Mouse (Mus musculus) heart, postnatal 36 days (tissue): ENCODE results near the gene Gm10234. TPM values are rescaled to one million over a fixed set of nuclear protein-coding genes. Genes with fewer than 3 reads are reported as not detected.

Source experiments
- DNase-seq, 2 experiments: peaks; one replicate each; pipeline ENCODE4 v3.0.0; 2021 to 2022
- intact Hi-C: fragments of 180-260 bp; cut with DNase I; formaldehyde crosslinking; loops from one replicate; pipeline ENCODE4 v1.15.1; 2025
- total RNA-seq, 2 experiments: library from RNA; stranded (reverse); gene quantifications; 2 replicates each; pipeline ENCODE4 v1.2.3; 2021

Gm10234 gene
- not detected for total RNA-seq

DNA sequence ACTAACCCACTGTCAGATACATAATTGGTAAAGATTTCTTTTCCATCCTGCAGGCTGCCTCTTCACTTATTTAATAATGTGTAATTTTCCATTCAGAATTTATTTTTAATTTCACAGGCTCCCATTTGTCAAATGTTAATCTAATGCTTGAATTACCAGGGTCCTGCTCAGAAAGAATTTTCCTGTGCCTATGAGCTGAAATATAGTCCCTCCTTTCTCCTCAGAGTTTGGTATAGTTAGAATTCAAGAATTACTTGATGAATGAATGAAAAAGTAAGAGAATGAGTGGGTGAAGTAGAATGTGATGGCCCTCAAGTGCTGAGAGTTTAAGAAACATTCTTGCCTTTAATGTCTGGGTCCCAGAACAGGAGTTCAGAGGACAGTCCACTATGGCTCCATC, at the start of gene Gm10234:
Gene Gm10234 (plus strand): TSS at position 301 of the 400 bp plus-strand sequence.
- DNase-seq, result no peak
- intact Hi-C loops, result no loop called here

DNA sequence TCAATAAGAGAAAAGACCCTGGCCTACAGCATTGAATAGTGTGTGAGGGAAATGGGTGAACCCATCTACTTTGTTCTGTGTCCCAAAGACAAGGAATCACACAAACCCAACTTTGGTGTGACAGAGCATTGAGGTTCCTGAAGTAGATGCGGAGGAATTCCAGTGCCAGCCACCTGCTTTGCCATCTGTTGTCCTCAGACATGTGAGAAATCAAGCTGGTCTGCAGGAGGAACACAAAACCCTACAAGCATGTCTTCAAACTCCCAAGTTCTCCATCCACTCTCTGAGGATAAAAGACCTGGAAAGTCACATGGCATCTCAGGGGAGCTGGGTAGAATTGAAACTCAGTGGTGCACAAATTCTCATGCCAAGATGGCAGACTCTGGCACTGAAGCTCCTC, 44.3 kb upstream of the Gm10234 start:
- intact Hi-C loops, result no loop called here
- no peak for DNase-seq

DNA sequence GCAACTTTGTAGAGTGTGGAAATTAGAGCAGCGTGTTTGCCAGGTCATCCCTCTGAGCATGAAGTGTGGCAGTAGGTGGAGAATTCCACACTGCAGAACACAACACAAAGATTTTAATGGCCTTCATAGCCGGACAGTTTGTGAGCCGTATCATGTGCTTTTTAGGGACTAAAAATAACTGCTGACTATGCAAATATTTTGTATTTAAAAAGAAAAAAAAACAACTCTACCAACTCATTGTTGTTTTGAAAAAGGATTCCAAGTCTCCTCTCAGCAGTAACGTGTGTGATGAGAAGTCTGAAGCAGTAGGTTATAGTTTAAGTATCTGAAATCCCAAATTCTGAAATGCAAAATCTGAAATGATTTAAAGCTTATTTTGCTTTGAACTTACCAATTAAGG, 25.9 kb upstream of the Gm10234 start:
- no peak for DNase-seq
- intact Hi-C loops, result no loop called here

DNA sequence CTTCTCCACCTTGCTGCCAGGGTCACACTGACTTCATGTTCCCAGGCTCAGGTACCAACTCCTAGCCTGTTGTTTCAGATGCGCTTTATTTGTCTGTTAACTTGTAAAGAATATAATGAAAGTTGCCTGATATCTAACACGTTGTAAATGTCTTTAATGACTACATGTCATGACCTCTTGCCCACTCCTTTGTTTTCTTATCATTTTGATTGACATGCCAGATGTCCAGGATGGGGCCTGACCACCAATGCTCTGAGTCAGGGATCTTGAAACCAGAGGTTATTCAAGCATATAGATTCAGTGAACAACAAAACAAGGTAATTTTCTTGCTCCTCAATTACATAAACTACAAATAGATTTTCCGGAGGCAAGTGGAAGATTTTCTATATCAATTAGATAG, 23.5 kb upstream of the Gm10234 start:
- intact Hi-C loops, result no loop called here

DNA sequence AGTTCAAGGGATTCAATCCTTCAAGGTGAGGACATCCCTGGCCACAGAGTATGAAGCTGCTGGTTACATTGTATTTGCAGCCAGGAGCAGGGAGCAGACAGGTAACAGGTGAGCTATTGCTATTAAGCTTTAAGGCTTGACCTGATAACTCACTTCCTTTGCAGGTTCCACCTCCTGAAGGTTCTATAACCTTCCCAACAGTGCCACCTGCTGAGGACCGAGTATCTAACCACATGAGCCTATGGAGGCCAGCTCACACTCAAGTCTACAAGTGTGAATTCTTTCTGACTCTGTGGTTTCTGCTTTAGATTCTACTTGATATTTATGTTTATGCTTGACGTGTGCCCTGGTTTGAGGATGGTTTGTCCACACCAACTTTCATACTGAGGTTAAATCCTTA, 21.3 kb upstream of the Gm10234 start:
- intact Hi-C loops, result no loop called here
- no peak for DNase-seq

More for the DNA sequence above, 23.5 kb upstream of the Gm10234 start:
- DNase-seq, result no peak

DNA sequence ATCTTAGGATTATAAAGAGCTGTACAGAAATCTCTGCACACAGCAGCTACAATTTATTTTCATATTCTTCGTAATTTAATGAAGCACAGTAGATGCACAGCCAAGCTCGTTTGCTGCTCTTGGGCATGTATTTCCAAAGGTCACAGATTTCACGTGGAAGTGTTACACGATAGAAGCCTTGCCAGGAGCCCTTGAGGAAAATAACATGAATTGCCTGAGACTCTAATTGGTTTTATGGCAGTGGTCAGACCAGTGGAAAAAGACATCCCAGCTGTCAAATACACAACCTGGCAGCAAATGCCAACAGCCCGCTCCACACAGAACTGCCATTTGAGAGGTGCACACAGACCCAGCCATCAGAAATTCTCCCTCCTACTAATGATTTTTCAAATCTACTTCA, 9.3 kb downstream of the Gm10234 start:
- DNase-seq, result no peak
- intact Hi-C loops, result no loop called here

DNA sequence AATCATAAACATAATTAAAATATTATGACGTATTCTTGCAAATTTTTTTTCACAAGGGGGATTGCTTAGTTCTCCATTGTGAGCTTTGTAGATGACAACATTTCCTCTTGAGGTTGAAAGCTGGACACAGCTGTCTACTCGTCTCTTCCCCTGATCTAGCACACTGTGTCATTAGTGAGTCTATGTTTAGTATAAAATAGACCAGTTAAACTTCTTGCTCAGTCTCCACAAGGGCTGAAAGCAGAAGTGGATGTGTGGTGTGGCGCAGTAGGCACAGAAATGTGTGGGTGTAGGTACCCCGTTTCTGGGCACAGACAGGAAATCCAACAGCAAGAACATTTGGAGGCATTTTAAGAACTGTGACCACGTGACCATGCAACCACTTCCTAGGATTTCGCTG, 12.9 kb downstream of the Gm10234 start:
- DNase-seq, result no peak
- intact Hi-C loops, result no loop called here

DNA sequence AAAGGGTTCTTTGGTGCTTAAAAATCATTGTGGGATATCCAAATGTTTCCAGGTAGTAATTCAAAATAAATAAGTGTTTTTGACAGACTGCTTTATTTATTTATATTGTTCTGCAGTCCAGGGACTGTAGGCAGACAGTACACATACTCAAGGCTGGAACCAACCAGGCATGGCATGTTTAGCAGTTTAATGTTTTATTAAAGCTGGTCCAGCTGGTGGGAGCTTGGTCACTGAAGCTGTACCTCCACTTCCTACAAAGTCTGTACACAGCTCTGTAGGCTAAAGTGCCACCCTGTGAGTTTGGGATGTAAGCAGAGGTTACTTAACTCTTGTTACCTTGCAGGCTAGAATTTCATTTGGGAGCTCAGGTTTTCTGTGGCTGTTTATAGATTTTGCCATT, 27.5 kb downstream of the Gm10234 start:
- intact Hi-C loops, result no loop called here
- no peak for DNase-seq

DNA sequence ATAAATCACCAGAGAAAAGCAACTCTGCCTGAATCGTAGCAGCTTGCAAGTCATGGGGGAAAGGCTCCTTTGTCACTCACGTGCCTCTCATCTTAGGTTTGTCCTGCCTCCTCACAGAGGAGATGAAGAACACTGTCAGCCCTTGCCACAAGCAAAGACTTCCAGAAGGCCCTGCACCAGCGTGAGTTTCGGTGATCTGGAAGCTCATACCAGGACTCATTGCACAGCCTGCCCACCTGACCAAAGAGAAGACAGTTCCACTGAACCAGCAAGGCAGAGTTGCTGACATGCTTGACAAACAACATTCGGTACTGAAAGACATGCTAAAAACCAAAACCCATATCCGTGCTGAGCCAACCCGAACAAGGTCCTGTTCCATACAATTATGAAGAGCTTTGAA, 31.1 kb downstream of the Gm10234 start:
- DNase-seq, result no peak
- intact Hi-C loops, result no loop called here

DNA sequence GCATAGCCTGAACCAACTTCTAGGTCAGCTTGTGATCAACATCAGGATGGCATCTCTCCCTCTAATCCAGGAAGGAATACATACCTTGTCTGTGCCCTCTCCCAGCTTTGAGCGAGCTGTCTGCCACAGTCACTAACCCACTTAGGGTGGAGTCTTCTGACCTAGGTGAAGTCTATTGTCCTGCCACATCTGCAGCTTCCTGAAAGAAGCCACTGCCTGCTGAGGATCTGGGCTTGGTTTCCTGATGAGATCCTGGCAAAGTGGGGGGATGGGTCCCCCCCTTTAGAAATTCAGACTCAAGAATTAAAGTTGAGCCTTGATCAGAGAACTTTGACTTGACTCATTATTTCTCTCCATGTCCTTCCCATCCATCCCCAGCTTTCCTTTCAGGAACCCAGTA, 32.0 kb downstream of the Gm10234 start:
- intact Hi-C loops, result no loop called here
- DNase-seq, result no peak

DNA sequence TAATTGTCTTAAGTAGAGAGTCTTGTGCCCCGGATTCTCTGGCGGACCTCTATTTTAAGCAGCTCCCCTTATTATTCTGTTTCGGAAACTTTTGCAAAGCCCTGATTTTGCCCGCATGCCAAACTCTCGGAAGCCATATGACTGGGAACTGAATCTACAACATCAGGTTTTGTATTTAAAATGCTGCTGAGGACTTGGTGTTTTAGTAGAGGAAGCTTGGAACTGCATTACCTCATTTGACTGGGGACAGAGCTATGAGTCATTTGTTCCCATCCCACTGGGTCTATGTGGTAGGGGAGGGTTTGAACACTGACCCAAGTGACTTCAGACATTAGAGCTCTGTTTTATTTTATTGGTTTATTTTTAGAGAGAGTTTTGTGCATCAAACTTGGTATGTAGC, 38.2 kb downstream of the Gm10234 start:
- peak in 1 of 2 experiments; percentile 7 for DNase-seq
- intact Hi-C loops, result no loop called here

DNA sequence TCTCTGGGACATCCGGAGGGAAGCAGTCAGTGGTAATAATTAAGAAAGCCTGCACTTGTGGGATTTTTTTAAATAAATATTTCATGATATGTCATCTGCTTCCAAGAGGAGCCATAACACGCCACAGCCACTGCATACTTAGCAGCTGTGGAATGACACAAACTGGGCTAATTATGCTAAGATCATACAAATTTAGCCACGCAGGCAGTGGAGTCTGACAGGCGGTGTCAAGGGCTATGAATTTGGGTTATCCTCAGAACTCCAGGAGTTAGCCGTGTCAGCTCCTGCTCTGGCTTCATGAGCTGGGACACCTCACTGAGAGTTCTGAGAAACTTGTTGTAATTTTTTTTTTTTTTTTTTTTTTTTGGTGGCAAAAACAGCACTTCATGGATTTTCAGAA, 40.8 kb downstream of the Gm10234 start:
- intact Hi-C loops, result no loop called here
- no peak for DNase-seq

DNA sequence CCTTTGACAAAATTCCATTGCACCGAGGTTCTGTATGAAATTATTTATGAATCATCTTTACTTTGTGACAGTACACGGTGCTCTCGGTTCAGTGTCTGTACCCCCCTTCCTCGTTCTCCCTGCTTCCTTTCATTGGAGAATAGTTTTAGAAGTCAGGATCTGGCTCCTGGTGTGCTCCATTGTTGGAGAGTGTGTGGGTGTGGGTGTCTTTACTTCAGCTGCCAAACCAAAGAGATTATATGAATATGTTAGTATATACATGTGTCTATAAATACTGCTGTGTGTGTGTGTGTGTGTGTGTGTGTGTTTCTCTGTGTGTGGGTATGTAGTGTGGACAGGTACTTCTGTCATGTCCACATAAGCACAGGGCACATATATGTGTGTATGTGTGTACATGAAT, 49.9 kb downstream of the Gm10234 start:
- DNase-seq, result no peak
- intact Hi-C loops, result no loop called here

Other genes starting within 250 kb of the Gm10234 start
- 1 to 10 TPM; 1.1 to 1.3 TPM for gene Kbtbd8, start 204.9 kb upstream of the Gm10234 start, total RNA-seq